Mouse (Mus musculus) cerebellum, postnatal 36 days (tissue): ENCODE data around the gene Tango2.

ENCODE experiments used
- DNase-seq, 2 experiments: peaks; one replicate each; pipeline ENCODE4 v3.0.0; 2021 to 2022; ENCODE audit warnings: mixed read lengths in 2 of 2

Tango2 gene

DNA sequence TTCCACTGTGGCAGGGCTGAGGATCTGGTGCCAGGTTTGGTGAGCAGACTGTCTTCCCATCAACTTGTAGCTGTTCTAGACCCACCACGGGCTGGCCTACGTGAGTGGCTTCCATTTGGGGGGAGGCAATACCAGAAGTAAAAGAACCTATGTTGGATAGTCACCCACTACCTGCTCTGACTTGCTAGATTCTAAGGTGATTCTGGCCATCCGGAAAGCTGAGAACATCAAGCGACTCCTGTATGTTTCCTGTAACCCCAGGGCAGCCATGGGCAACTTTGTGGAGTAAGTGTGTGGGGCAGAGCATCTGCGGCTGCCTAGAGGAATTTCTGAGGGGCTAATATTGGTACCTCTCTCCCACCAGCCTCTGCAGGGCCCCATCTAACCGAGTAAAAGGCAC is 95.2 kb downstream of the Tango2 start:
- no peak for DNase-seq

DNA sequence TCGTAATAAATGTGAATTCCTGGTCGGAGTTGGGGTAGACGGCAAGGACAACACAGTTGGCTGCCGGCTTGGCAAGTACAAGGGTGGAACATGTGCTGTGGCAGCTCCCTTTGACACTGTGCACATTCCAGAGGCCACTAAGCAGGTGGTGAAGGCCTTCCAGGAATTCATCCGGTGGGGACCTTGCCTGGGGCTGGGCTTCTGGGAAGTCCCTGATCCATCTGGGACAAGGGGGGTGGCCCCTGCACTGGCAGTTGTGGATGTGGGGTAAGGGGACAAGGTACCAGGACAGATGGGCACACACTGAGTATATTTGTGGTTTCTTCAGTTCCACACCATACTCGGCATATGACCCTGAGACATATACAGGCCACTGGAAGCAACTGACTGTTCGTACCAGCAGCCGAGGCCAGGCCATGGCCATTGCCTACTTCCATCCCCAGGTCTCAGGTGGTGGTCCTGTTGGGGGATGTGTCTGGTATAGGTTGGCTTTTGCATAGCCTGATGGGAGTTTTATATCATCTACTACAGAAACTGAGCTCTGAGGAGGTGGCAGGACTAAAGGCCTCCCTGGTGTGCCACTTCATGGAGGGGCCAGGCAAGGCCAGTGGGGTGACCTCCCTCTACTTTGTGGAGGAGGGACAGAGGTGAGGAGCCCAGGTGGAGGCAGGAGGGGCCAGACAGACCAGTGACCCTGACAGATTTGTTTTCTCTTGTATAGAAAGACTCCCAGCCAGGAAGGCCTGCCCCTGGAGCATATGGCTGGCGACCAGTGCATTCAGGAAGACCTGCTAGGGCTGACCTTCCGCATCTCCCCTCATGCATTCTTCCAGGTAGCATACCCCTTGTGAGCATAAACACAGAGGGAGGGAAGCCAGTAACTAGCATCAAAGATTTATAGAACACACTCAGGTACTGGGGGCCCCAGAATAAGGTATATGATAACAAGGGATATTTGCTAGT is 96.8 kb downstream of the Tango2 start:
- DNase-seq, result no peak
